Mouse (Mus musculus) CH12.LX (cell line): ENCODE measurements around the gene Tmem88b. TPM values are rescaled to one million over a fixed set of nuclear protein-coding genes. Genes with fewer than 3 reads are reported as not detected.

Experiments used
- DNase-seq: peaks from one replicate; pipeline ENCODE4 v3.0.0-alpha.2; 2013; ENCODE audit errors: extremely low read depth
- H3K27ac ChIP-seq: 2 replicates; pipeline ENCODE4 v1.5.1; 2012; ENCODE audit warnings: low read depth, mild to moderate bottlenecking, control low read depth, moderate library complexity; ENCODE audit not compliant: insufficient read depth
- H3K27me3 ChIP-seq: replicated peaks from 2 replicates; pipeline ENCODE3; 2012; ENCODE audit warnings: inconsistent platforms
- H3K36me3 ChIP-seq, 2 experiments: replicated peaks in 1 of 2; 2 replicates each; pipeline versions ENCODE3 to v1.6.1; 2012; ENCODE audit warnings: inconsistent platforms in 1 of 2, low read length in 1 of 2, mild to moderate bottlenecking in 1 of 2, mixed read lengths in 1 of 2, moderate library complexity in 1 of 2; ENCODE audit not compliant: control insufficient read depth in 1 of 2, insufficient read depth in 1 of 2
- H3K4me1 ChIP-seq, 2 experiments: 2 replicates each; pipeline ENCODE4 v1.6.1; 2012; ENCODE audit warnings: inconsistent platforms in 1 of 2, moderate library complexity in 1 of 2; ENCODE audit not compliant: insufficient read depth in 2 of 2, control insufficient read depth in 1 of 2
- H3K4me2 ChIP-seq: 2 replicates; pipeline ENCODE4 v1.6.1; 2012; ENCODE audit warnings: low read depth, mild to moderate bottlenecking, control low read depth; ENCODE audit not compliant: poor library complexity, insufficient read depth, severe bottlenecking
- H3K4me3 ChIP-seq, 3 experiments: fragments of 150-350 bp in 1 of 3; sonication (generic) in 1 of 3; replicated peaks in 1 of 3; 2 replicates each; pipeline versions ENCODE3 to v1.5.1; 2011 to 2012; ENCODE audit warnings: low read depth in 2 of 3, low read length in 2 of 3, mild to moderate bottlenecking in 2 of 3, moderate library complexity in 2 of 3, control low read depth in 1 of 3, improper control_type of control experiment in 1 of 3, inconsistent platforms in 1 of 3, mixed read lengths in 1 of 3; ENCODE audit not compliant: poor library complexity in 1 of 3
- H3K79me2 ChIP-seq: replicated peaks from 2 replicates; pipeline ENCODE4 v1.6.1; 2012; ENCODE audit warnings: mild to moderate bottlenecking, moderate library complexity; ENCODE audit not compliant: control insufficient read depth, poor library complexity, insufficient read depth, severe bottlenecking; ENCODE audit errors: extremely low read depth
- H3K9ac ChIP-seq: 2 replicates; pipeline ENCODE4 v1.6.1; 2012; ENCODE audit warnings: low read depth, mild to moderate bottlenecking, control low read depth, moderate library complexity; ENCODE audit not compliant: insufficient read depth
- H3K9me3 ChIP-seq: replicated peaks from 2 replicates; pipeline ENCODE3; 2012; ENCODE audit warnings: low read length, inconsistent platforms, mixed read lengths
- BHLHE40 ChIP-seq: IDR thresholded peaks from 2 replicates; pipeline ENCODE4 v1.6.1; 2011; ENCODE audit warnings: mild to moderate bottlenecking, low read depth, low read length, improper control_type of control experiment
- CHD2 ChIP-seq: IDR thresholded peaks from 2 replicates; pipeline ENCODE4 v1.6.1; 2011; ENCODE audit warnings: low read length, improper control_type of control experiment
- E2F4 ChIP-seq: IDR thresholded peaks from 2 replicates; pipeline ENCODE4 v1.6.1; 2011; ENCODE audit warnings: low read depth, low read length, improper control_type of control experiment; ENCODE audit not compliant: insufficient replicate concordance
- IRF4 ChIP-seq: IDR thresholded peaks from 2 replicates; pipeline ENCODE4 v1.6.1; 2014; ENCODE audit warnings: low read depth, mild to moderate bottlenecking, inconsistent platforms, low read length, improper control_type of control experiment
- JUND ChIP-seq: conservative IDR thresholded peaks from 2 replicates; pipeline ENCODE4 v1.6.1; 2011; ENCODE audit warnings: low read depth, low read length, improper control_type of control experiment
- MXI1 ChIP-seq: IDR thresholded peaks from 2 replicates; pipeline ENCODE4 v1.6.1; 2011; ENCODE audit warnings: mild to moderate bottlenecking, low read depth, low read length, improper control_type of control experiment
- NELFE ChIP-seq: IDR thresholded peaks from 2 replicates; pipeline ENCODE4 v1.6.1; 2011; ENCODE audit warnings: low read depth, low read length, improper control_type of control experiment
- POLR2A ChIP-seq: IDR thresholded peaks from 2 replicates; pipeline ENCODE4 v1.6.1; 2011; ENCODE audit warnings: low read depth, mild to moderate bottlenecking, improper control_type of control experiment, low read length
- POLR2AphosphoS2 ChIP-seq: IDR thresholded peaks from 2 replicates; pipeline ENCODE4 v1.6.1; 2011; ENCODE audit warnings: low read depth, low read length, improper control_type of control experiment
- SMC3 ChIP-seq: IDR thresholded peaks from 2 replicates; pipeline ENCODE4 v1.6.1; 2011; ENCODE audit warnings: low read depth, low read length, improper control_type of control experiment
- TCF12 ChIP-seq: IDR thresholded peaks from 2 replicates; pipeline ENCODE4 v1.6.1; 2014; ENCODE audit warnings: low read depth, mild to moderate bottlenecking, inconsistent platforms, low read length, improper control_type of control experiment
- ZC3H11A ChIP-seq: IDR thresholded peaks from 2 replicates; pipeline ENCODE4 v1.6.1; 2012; ENCODE audit warnings: low read depth, mild to moderate bottlenecking, inconsistent platforms, low read length, improper control_type of control experiment
- ZKSCAN1 ChIP-seq: IDR thresholded peaks from 2 replicates; pipeline ENCODE4 v1.6.1; 2012; ENCODE audit warnings: low read depth, inconsistent platforms, low read length, improper control_type of control experiment, borderline replicate concordance
- ZMIZ1 ChIP-seq: IDR thresholded peaks from 2 replicates; pipeline ENCODE4 v1.6.1; 2012; ENCODE audit warnings: low read depth, mild to moderate bottlenecking, inconsistent platforms, low read length, improper control_type of control experiment
- ZNF384 ChIP-seq: IDR thresholded peaks from 2 replicates; pipeline ENCODE4 v1.6.1; 2012; ENCODE audit warnings: low read depth, low read length, improper control_type of control experiment, inconsistent platforms
- dilution Hi-C: fragments of 300-500 bp; cut with MboI; formaldehyde crosslinking; loops from 2 replicates; pipeline ENCODE4 v1.14.3; 2020; ENCODE audit warnings: low sequenced_read_pairs; ENCODE audit not compliant: extremely low pct_unique_long_range_greater_than_20kb, extremely low pct_ligation_motif_present
- in situ Hi-C: fragments of 300-500 bp; cut with MboI; formaldehyde crosslinking; loops from 3 replicates; pipeline ENCODE4 v1.14.3; 2019; ENCODE audit warnings: low sequenced_read_pairs, low pct_ligation_motif_present, low pct_unique_long_range_greater_than_20kb, mixed read lengths
- polyA plus RNA-seq: library from polyadenylated mRNA; unstranded; fragments of >175 nt; gene quantifications from 2 replicates; pipeline ENCODE4 v1.2.1, GENCODE M21; 2012; ENCODE audit warnings: low read depth; ENCODE audit not compliant: insufficient read length
- total RNA-seq, 2 experiments: library from RNA; depleted of rRNA; stranded (reverse); fragments of 300-350 nt in 1 of 2; fragments of >200 nt in 1 of 2; gene quantifications; 2 replicates each; pipeline ENCODE4 v1.2.3; 2012 to 2014

Gene Tmem88b
- total and polyA plus RNA-seq, 3 experiments: 0.04 TPM; not detected in 2

GRCm38 (mm10) chr4:155739741-155740636, 45.7 kb downstream of the Tmem88b start:
- TF ChIP-seq BHLHE40: no peak
- TF ChIP-seq, all 38 proteins: peak for 0

GRCm38 (mm10) chr4:155739152-155739551, 46.5 kb downstream of the Tmem88b start:
- 0 out of 2 replicates have a peak, but pooled peaks cover 3% of the 10 kb centered on the region for H3K79me2 ChIP-seq
- H3K36me3 ChIP-seq: peaks cover 50 to 70% of the 10 kb centered on the region in 2 experiments
- 0 out of 2 replicates have a peak, but pooled peaks have one; percentile 50 for TF ChIP-seq POLR2AphosphoS2
- no peak for TF ChIP-seq IRF4
- DNase-seq: no peak
- in situ Hi-C loops: no loop called here
- H3K4me3 ChIP-seq: no peak overlapping the region
- H3K4me1 ChIP-seq: peaks cover 6 to 23% of the 10 kb centered on the region in 2 experiments
- no peaks in the 10 kb centered on the region for H3K9me3 ChIP-seq
- H3K27me3 ChIP-seq: no peaks in the 10 kb centered on the region
- H3K9ac ChIP-seq: no peak overlapping the region
- no peak overlapping the region for H3K27ac ChIP-seq
- H3K4me2 ChIP-seq: no peak overlapping the region
- dilution Hi-C loops: no loop called here

More at GRCm38 (mm10) chr4:155739741-155740636, 45.7 kb downstream of the Tmem88b start:
- no peak overlapping the region for H3K27ac ChIP-seq
- in situ Hi-C loops (no loop called here), dilution Hi-C loops (no loop called here)
- DNase-seq: no peak
- no peak overlapping the region for H3K9ac ChIP-seq
- peaks cover 57 to 79% of the 10 kb centered on the region in 2 experiments for H3K36me3 ChIP-seq
- no peak overlapping the region for H3K4me2 ChIP-seq
- no peaks in the 10 kb centered on the region for H3K9me3 ChIP-seq
- H3K27me3 ChIP-seq: no peaks in the 10 kb centered on the region
- peaks cover 5 to 22% of the 10 kb centered on the region in 2 experiments for H3K4me1 ChIP-seq
- 0 out of 2 replicates have a peak, but pooled peaks cover 4% of the 10 kb centered on the region for H3K79me2 ChIP-seq
- H3K4me3 ChIP-seq: no peak overlapping the region

DNA sequence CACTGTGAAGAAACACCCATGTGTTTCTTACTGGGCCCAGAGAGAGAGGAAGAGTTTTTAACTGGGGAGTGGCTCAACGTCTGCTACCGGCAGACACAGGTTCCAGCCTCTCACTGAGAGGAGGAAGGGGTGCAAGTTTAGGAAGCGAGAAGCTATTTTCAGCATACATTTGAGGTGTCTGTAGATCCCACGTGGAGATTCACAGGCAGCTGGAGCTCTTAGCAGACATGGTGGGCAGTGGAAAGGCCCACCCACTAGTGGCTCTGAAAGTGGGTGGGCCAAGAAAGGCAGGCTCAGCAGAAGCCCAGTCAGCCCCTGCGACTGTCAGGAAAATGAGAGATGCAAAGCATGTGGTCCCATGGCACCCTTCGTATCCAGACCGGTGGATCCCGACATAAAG, 47.4 kb downstream of the Tmem88b start:
- Histone ChIP-seq H3K4me1 (peaks cover 8 to 30% of the 10 kb centered on the region in 2 experiments), H3K36me3 (peaks cover 48 to 68% of the 10 kb centered on the region in 2 experiments)

More for the DNA sequence above, 47.4 kb downstream of the Tmem88b start:
- no peak overlapping the region for H3K9ac ChIP-seq
- no peaks in the 10 kb centered on the region for H3K79me2 ChIP-seq
- H3K4me3 ChIP-seq: no peak overlapping the region
- dilution Hi-C loops: no loop called here
- H3K27me3 ChIP-seq: no peaks in the 10 kb centered on the region
- no peak for DNase-seq
- TF ChIP-seq E2F4: no peak
- no peak for TF ChIP-seq POLR2A
- TF ChIP-seq CHD2: no peak
- TF ChIP-seq ZC3H11A: no peak
- no peak for TF ChIP-seq MXI1
- no peak for TF ChIP-seq ZNF384
- no peak for TF ChIP-seq ZKSCAN1
- TF ChIP-seq ZMIZ1: no peak
- no peak for TF ChIP-seq NELFE
- TF ChIP-seq TCF12: no peak
- TF ChIP-seq JUND: no peak
- TF ChIP-seq SMC3: no peak
- H3K27ac ChIP-seq: no peak overlapping the region
- H3K9me3 ChIP-seq: no peaks in the 10 kb centered on the region
- no peak overlapping the region for H3K4me2 ChIP-seq
- in situ Hi-C loops: no loop called here
